Mouse (Mus musculus): ENCODE data around the gene Zdhhc8.

Gene Zdhhc8

DNA sequence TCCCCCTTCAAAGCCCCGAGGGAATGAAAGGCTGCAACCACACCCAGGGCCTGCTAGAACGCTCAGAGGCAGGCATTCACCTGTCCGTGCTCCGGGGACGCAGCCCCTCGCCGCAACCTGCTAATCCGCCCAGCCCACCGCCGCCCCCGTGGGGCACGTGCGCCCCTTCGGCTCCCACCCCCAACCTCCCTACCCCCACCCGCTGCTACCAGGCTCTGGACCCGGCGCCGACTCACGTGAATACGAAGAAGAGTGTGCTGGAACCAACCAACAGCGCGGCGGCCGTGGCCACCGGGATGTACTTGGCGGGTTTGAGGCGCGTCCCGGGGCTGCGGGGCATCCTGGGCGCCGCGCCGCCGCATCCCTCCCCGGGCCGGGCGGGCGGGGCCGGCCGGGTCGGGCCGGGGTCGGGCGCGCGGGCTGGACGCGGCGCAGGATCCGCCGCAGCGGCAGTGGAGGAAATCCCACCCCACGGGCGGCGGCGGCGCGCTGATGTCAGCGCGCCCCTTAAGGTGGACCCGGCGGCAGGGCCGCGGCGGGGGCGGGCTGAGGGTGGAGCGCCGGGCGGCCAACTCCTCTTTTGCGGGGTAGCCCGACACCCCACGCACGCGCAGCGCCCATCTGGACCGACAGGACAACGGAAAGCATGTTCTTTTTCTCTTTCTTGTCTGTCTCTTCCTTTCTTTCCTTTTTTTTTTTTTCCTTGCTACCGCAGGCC lies at the start of gene Zdhhc8:
Gene Zdhhc8 (minus strand): TSS at position 466 of the 718 bp plus-strand sequence.
- no peak for TF ChIP-seq GATA4 (IDR thresholded peaks at IDR 0.05; ENCODE audit: insufficient replicate concordance, low read length)

DNA sequence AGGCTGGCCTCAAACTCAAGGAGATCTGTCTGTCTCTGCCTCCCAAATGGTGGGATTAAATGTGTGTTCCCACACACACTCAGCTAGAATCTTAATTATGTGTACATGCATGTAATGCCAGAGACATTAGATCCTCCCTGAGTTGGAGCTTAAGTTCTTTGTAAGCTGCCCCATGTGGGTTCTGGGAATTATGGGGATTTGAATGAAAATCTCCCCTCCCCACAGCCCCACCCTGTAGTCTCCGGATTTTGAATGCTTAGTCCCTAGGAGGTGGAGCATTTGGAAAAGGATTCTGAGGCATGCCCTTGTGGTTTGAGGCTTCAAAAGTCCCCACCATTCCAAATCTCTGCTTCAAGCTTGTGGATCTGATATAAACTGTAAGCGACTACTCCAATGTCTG lies 40.2 kb upstream of the Zdhhc8 start:
- no peak for TF ChIP-seq GATA4 (IDR thresholded peaks at IDR 0.05; ENCODE audit: insufficient replicate concordance, low read length)

DNA sequence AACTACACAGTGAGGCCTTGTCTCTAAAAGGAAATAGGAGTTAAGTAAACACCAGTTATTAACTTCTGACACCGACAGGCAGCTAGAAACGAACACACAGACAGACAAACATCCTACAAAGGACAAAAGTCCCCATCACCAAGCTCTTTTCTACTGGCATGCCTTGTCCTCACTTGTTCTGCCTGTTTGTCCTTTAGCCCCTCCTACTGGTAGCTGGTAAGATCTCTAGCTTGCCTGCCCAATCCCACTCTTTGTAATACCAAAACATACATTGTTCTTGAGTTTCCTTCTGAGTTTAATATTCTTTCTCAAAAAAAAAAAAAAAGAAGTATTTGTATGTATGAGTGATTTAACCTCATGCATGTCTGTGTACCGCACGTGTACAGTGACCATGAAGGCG lies 33.2 kb upstream of the Zdhhc8 start:
- no peak for TF ChIP-seq GATA4 (IDR thresholded peaks at IDR 0.05; ENCODE audit: insufficient replicate concordance, low read length)

DNA sequence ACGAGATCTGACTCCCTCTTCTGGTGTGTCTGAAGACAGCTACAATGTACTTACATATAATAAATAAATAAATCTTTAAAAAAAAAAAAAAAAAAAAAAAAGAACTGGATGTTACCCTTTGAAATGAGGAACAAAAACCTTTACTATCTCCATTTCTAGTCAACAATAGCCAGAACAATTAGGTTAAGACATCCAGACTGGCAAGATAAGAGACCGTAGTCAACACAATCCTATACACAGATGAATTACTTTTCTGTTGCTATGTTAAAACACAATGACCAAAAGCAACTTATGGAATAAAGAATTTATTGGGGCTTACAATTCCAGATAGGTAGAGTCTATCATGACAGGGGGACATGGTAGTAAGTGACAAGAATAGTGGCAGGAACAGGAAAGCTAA lies 30.1 kb upstream of the Zdhhc8 start:
- no peak for TF ChIP-seq GATA4 (IDR thresholded peaks at IDR 0.05; ENCODE audit: insufficient replicate concordance, low read length)

DNA sequence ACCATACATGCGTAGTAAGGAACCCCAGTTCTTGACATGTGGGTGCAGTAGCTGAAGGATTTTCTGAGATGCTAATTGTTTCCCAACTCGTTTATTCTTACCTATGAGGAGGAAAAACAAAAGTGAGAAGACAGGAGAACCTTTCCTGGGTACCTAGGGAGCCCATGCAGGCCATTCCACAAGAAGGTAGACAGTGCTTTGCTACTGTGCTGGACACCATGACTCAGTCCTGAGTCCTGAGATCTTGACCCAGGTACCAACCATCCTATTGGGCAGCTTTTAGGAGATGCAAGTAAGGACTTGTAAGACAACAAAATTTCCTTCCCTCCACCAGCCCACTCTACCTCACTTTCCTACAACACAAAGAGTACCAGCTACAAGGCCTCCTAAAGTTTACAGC lies 23.3 kb upstream of the Zdhhc8 start, which contains the start of gene Gm49776:
Gene Gm49776 (minus strand): TSS at position 101 of the 400 bp plus-strand sequence.
- TF ChIP-seq GATA4 (IDR thresholded peaks at IDR 0.05; ENCODE audit: insufficient replicate concordance, low read length): no peak

DNA sequence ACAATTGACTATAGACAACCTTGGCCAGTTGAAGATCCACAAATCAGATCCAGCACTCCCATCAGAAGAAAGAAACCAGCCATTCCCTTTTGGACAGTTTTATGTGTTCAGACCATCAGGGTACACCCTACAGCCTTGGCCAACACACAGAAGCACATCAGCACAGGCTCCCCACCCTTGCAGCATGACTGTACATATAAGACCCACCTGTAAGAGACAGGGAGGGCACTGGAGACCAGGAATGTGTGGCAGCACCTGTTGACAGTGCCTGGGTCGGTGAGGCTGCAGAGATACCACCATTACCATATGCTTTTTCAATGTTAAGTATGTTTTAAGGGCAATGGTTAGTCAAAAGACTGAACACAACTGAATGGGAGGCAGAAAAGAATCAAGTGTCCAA lies 18.9 kb upstream of the Zdhhc8 start:
- no peak for TF ChIP-seq GATA4 (IDR thresholded peaks at IDR 0.05; ENCODE audit: insufficient replicate concordance, low read length)

DNA sequence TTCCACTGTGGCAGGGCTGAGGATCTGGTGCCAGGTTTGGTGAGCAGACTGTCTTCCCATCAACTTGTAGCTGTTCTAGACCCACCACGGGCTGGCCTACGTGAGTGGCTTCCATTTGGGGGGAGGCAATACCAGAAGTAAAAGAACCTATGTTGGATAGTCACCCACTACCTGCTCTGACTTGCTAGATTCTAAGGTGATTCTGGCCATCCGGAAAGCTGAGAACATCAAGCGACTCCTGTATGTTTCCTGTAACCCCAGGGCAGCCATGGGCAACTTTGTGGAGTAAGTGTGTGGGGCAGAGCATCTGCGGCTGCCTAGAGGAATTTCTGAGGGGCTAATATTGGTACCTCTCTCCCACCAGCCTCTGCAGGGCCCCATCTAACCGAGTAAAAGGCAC lies 17.8 kb upstream of the Zdhhc8 start:
- no peak for TF ChIP-seq GATA4 (IDR thresholded peaks at IDR 0.05; ENCODE audit: insufficient replicate concordance, low read length)

DNA sequence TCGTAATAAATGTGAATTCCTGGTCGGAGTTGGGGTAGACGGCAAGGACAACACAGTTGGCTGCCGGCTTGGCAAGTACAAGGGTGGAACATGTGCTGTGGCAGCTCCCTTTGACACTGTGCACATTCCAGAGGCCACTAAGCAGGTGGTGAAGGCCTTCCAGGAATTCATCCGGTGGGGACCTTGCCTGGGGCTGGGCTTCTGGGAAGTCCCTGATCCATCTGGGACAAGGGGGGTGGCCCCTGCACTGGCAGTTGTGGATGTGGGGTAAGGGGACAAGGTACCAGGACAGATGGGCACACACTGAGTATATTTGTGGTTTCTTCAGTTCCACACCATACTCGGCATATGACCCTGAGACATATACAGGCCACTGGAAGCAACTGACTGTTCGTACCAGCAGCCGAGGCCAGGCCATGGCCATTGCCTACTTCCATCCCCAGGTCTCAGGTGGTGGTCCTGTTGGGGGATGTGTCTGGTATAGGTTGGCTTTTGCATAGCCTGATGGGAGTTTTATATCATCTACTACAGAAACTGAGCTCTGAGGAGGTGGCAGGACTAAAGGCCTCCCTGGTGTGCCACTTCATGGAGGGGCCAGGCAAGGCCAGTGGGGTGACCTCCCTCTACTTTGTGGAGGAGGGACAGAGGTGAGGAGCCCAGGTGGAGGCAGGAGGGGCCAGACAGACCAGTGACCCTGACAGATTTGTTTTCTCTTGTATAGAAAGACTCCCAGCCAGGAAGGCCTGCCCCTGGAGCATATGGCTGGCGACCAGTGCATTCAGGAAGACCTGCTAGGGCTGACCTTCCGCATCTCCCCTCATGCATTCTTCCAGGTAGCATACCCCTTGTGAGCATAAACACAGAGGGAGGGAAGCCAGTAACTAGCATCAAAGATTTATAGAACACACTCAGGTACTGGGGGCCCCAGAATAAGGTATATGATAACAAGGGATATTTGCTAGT lies 16.2 kb upstream of the Zdhhc8 start:
- TF ChIP-seq GATA4 (IDR thresholded peaks at IDR 0.05; ENCODE audit: insufficient replicate concordance, low read length): no peak

DNA sequence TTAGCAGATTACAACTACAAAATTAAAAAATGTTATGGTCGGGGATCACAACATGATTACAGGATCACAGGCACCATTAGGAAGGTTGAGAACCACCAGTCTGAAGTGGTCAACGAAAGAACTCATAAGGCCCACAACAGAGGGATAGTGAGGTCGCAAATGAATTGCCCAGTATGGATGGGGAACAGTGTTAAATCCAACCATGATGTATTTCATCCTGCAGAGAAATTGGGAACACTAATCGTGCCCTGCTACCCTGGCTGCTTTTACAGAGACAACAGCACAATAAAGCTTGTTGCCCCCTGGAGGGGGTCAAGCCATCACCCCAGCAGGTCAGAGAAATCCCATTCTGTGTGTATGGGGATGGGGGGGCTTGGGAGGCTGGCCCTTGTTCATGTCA lies 15.3 kb upstream of the Zdhhc8 start:
- no peak for TF ChIP-seq GATA4 (IDR thresholded peaks at IDR 0.05; ENCODE audit: insufficient replicate concordance, low read length)

DNA sequence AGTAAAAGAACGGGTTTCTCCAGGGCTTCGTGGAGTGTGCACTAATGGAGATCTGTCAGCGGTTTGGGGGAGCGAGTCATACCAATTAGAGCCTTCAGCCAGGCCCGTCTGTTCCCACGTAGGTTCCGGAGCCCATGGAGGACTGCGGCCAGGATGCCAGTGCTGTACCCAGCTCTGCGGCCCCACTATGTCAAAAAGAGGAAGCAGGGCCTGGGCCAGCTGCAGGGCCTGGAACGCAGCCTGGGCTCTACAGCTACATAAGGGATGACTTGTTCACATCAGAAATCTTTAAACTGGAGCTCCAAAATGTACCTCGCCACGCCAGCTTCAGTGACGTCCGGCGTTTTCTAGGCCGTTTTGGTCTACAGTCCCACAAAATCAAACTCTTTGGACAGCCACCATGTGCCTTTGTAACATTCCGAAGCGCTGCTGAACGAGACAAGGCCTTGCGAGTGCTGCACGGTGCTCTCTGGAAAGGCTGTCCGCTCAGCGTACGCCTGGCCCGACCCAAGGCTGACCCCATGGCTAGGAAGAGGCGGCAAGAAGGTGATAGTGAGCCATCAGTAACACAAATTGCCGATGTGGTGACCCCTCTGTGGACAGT lies 14.5 kb upstream of the Zdhhc8 start:
- TF ChIP-seq GATA4 (IDR thresholded peaks at IDR 0.05; ENCODE audit: insufficient replicate concordance, low read length): no peak

DNA sequence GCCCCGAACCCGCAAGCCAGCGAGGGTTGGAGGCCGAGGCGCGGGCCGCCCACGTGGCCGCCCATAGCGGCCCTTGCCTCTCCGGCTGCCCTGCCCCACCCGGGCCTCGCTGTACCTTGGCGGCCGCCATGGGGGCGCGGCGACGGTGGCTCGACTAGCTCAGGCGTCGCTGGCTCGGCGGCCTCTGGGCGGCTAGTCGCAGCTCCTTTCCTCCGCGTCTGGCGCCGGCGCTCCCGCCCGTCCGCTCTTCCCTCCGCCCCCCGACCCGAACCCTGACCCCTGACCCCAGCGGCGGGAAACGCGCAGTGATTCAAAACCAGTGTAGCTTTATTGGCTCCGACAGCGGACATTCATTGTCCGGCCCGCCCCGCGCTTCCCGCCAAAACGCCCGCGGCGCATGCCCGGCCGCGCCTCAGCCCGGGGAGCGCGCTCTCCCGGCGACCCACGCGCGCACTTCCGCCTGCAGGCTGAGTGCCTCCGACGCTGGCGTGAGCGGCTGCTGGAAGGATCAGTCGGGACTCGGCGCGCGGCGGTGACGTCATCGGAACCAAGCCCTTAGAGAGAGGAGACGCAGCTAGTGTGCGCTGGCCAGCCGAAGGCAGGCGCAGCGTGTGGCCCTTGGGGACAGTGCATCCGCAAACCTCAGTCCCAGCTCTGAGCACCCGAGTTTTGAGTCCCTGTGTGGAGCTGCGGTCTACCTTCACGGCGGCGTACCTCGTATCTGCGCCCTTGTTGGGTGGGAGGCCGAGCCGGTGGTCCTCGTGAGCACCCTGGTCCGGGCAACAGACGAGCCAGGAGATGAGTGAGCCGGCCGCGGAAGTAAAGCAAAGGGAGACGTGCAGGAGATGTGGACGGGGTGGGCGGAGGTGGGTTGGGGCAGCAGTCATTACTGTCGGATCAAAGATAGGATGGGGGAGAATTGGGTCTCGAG lies 13.8 kb upstream of the Zdhhc8 start, which contains the start of the genes Trmt2a and Ranbp1:
Gene Trmt2a (plus strand): TSS at position 247 of the 931 bp plus-strand sequence.
Gene Ranbp1 (minus strand): TSS at position 300 of the 931 bp plus-strand sequence.
- TF ChIP-seq GATA4 (IDR thresholded peaks at IDR 0.05; ENCODE audit: insufficient replicate concordance, low read length): peak; percentile 49; the same call in 1 of the 2 replicates

DNA sequence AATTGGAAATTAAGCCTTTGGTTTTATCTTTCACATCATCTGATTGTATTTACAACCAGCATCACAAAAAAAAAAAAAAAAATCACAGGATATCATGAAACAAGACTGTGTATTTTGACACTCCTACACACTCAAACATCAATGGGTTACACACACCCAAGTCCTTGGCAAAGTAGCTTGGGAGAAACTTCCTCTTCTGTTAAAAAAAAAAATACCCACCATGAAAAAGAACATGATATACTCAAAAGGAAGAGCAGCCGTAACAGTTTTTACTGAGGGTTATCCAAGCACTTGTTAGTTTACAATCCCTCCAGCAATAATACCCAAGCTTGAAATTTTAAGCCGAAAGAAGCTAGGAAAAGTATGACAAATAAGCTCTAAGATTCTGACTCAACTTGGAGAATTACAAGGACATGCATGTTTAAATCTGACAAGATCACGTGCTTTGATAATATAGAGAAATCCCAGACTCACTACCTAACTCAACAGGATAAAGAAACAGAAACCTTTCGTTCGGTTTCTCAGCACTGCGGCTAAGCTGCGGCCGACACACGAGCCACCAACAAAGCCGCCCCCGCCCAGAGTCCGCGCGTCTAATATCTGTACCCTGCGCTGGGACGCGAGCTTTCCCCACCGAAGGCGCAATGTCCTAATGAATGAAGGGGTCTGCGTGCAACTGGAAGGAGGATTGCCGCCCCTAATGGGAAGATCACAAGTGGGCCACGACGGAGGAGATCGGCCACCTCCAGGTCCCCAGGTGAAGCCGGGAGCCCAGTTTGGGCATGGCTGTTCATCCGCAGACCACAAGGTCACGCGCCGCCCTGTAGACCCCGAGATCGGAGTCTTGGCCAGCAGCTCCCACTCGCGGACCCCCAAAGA lies 12.8 kb upstream of the Zdhhc8 start:
- TF ChIP-seq GATA4 (IDR thresholded peaks at IDR 0.05; ENCODE audit: insufficient replicate concordance, low read length): no peak

DNA sequence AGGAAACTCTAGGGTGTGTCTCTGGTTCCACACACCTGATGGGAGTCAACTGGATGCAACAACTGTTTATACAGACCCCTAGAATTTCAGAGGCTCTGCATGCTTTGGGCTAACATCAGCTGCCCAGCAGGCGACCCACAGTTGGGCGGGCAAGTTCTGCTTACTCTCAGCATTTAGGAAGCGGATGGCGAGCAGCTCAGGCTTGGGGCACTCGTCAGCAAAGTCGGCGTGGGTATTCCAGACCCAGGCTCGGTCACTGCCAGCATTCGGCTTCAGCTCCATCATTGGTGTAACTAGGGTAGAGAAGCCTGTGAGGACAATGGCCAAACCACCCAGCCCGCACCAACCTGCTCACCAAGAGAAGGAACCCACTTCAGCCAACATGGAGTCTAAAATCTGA lies 6.6 kb upstream of the Zdhhc8 start:
- TF ChIP-seq GATA4 (IDR thresholded peaks at IDR 0.05; ENCODE audit: insufficient replicate concordance, low read length): no peak
